Mouse (Mus musculus) adrenal gland, postnatal 14 days (tissue): Measurements from ENCODE around the gene Gm14305. TPM values are rescaled to one million over a fixed set of nuclear protein-coding genes. Genes with fewer than 3 reads are reported as not detected.
"Not testable (repeated sequence)": the region's sequence is repeated elsewhere in the genome, so short reads cannot be mapped to it uniquely, and the experiment has no call there.

Experiments
- DNase-seq: peaks from one replicate; pipeline ENCODE4 v3.0.0; 2021; ENCODE audit warnings: mixed read lengths
- long read RNA-seq, 2 experiments: library from polyadenylated mRNA; stranded (forward); transcript quantifications; one replicate each; pipeline ENCODE4 v2.0.0; 2021
- total RNA-seq: library from RNA; stranded (reverse); gene quantifications from 2 replicates; pipeline ENCODE4 v1.2.3, GENCODE M21; 2021

The Gm14305 gene
- total RNA-seq: 11.2 and 13.9 TPM in 2 replicates
- long read RNA-seq, experiment 1, transcript Gm14305-201 (4 exons, 1,167 nt): major isoform, 7 of 9 reads
- long read RNA-seq, experiment 1, partial matches to known transcripts: 0 of 9 reads
- long read RNA-seq, experiment 1, other reads (novel, unspliced or antisense): 0 of 9 reads
- long read RNA-seq, experiment 2, partial matches to known transcripts: 0 of 5 reads
- long read RNA-seq, experiment 2, other reads (novel, unspliced or antisense): 3 of 5 reads

- not testable (repeated sequence) for DNase-seq
Observed at GRCm38 (mm10) chr2:176708051-176708450, at the start of gene Gm14305. TSS of gene Gm14305 (plus strand) at chr2:176708328.

- not testable (repeated sequence) for DNase-seq
Observed at GRCm38 (mm10) chr2:176670222-176670621, 37.9 kb upstream of the Gm14305 start, which contains the start of gene Zfp973. TSS of gene Zfp973 (plus strand) at chr2:176670522.

Other genes starting within 250 kb of the Gm14305 start
- not detected in 2 replicates for gene Gm14434, start 221.5 kb upstream of the Gm14305 start, total RNA-seq
- not detected in 2 replicates for gene Zfp967, start 187.3 kb upstream of the Gm14305 start, total RNA-seq
- gene Gm14308, start 72.0 kb upstream of the Gm14305 start, total RNA-seq: 1.9 and 4.3 TPM in 2 replicates
- 8.1 and 10.7 TPM in 2 replicates for gene Zfp973, start 37.8 kb upstream of the Gm14305 start, total RNA-seq
- 3.4 and 10.3 TPM in 2 replicates for gene Gm14295, start 90.3 kb downstream of the Gm14305 start, total RNA-seq
- not detected in 2 replicates for gene Gm14408, start 122.8 kb downstream of the Gm14305 start, total RNA-seq
- gene Gm14296, start 219.5 kb downstream of the Gm14305 start, total RNA-seq: 7.6 and 9.0 TPM in 2 replicates